Mouse (Mus musculus): ENCODE results near the gene Rab15. TPM values are rescaled to one million over a fixed set of nuclear protein-coding genes. Genes with fewer than 3 reads are reported as not detected.

Gene Rab15
- polyA plus RNA-seq, 1 experiment, result 0.89 TPM

GRCm38 (mm10) chr12:76837844-76838650 is 15.3 kb upstream of the Rab15 start:
- Histone ChIP-seq H3K36me3 (ENCODE audit: control insufficient read depth, insufficient read depth, low read length) (no peaks in the 10 kb centered on the region; the same call in 1 of the 2 replicates), H3K4me1 (ENCODE audit: control insufficient read depth, insufficient read depth, insufficient read length) (peaks cover 2% of the 10 kb centered on the region), H3K4me3 (ENCODE audit: extremely low read depth, insufficient read depth, insufficient read length) (peak overlapping the region; percentile 71), H3K27ac (ENCODE audit: insufficient read depth, low read length) (peak overlapping the region; percentile 81), H3K27me3 (ENCODE audit: control insufficient read depth, insufficient read depth, low read length) (no peaks in the 10 kb centered on the region)
- no peak for TF ChIP-seq CTCF (IDR thresholded peaks at IDR 0.05; ENCODE audit: extremely low read depth, insufficient read depth, insufficient read length, insufficient replicate concordance)
- peak; percentile 38; the same call in 1 of the 2 replicates for TF ChIP-seq POLR2A (IDR thresholded peaks at IDR 0.05; ENCODE audit: low read depth, low read length)
- DNase-seq (ENCODE audit: low read depth in 1 of 2, low spot score in 2 of 2), result no peak
- WGBS, result 12% methylated on average over 21 of the region's 21 CpGs

- Histone ChIP-seq H3K36me3 (ENCODE audit: control insufficient read depth, insufficient read depth, low read length) (no peaks in the 10 kb centered on the region), H3K27me3 (ENCODE audit: control insufficient read depth, insufficient read depth, low read length) (no peaks in the 10 kb centered on the region), H3K27ac (ENCODE audit: insufficient read depth, low read length) (peak overlapping the region; percentile 81), H3K4me1 (ENCODE audit: control insufficient read depth, insufficient read depth, insufficient read length) (peaks cover 2% of the 10 kb centered on the region), H3K4me3 (ENCODE audit: extremely low read depth, insufficient read depth, insufficient read length) (peak overlapping the region; percentile 71)
- TF ChIP-seq CTCF (IDR thresholded peaks at IDR 0.05; ENCODE audit: extremely low read depth, insufficient read depth, insufficient read length, insufficient replicate concordance) (peak; percentile 70; the same call in 1 of the 2 replicates), POLR2A (IDR thresholded peaks at IDR 0.05; ENCODE audit: low read depth, low read length) (0 out of 2 replicates have a peak, but pooled peaks have one; percentile 15)
- DNase-seq (ENCODE audit: low read depth in 1 of 2, low spot score in 2 of 2), result peak; percentile 95 to 98
- whole genome bisulfite sequencing, result under 1% methylated on average over 43 of the region's 43 CpGs
Measured at GRCm38 (mm10) chr12:76837101-76837843, 14.6 kb upstream of the Rab15 start.

DNA sequence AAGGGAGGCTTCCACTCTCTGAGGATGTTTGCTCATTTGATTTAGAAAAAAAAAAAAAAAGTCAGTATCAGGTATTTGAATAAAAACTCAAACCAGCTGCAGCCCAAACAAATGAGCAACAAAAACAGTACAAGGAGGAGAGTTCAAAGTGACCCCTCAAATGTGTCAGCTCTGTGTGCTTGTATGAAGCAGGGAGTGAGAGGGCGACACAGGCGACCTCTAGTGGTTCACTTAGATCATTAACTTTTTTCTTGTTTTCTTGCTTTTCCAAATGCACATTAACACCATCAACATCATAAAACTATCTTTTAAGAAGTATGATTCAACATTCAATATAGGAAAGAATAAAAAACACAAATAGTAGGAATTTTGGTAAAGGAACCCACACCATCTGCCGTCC is 10.0 kb upstream of the Rab15 start:
- TF ChIP-seq CTCF (IDR thresholded peaks at IDR 0.05; ENCODE audit: extremely low read depth, insufficient read depth, insufficient read length, insufficient replicate concordance) (peak; percentile 59; the same call in 1 of the 2 replicates), POLR2A (IDR thresholded peaks at IDR 0.05; ENCODE audit: low read depth, low read length) (no peak)
- H3K36me3 ChIP-seq (ENCODE audit: control insufficient read depth, insufficient read depth, low read length), result no peaks in the 10 kb centered on the region
- no peak overlapping the region for H3K27ac ChIP-seq (ENCODE audit: insufficient read depth, low read length)
- H3K4me3 ChIP-seq (ENCODE audit: extremely low read depth, insufficient read depth, insufficient read length), result no peak overlapping the region
- no peaks in the 10 kb centered on the region for H3K27me3 ChIP-seq (ENCODE audit: control insufficient read depth, insufficient read depth, low read length)
- WGBS, result 8% methylated on average over 3 of the region's 3 CpGs
- peak in 1 of 2 experiments; percentile 22 for DNase-seq (ENCODE audit: low read depth in 1 of 2, low spot score in 2 of 2)
- H3K4me1 ChIP-seq (ENCODE audit: control insufficient read depth, insufficient read depth, insufficient read length), result no peaks in the 10 kb centered on the region

GRCm38 (mm10) chr12:76825283-76825682 is 2.6 kb upstream of the Rab15 start:
- DNase-seq (ENCODE audit: low read depth in 1 of 2, low spot score in 2 of 2), result no peak
- TF ChIP-seq CTCF (IDR thresholded peaks at IDR 0.05; ENCODE audit: extremely low read depth, insufficient read depth, insufficient read length, insufficient replicate concordance) (no peak), POLR2A (IDR thresholded peaks at IDR 0.05; ENCODE audit: low read depth, low read length) (no peak)
- no peaks in the 10 kb centered on the region; the same call in 1 of the 2 replicates for H3K4me1 ChIP-seq (ENCODE audit: control insufficient read depth, insufficient read depth, insufficient read length)
- no peak overlapping the region for H3K27ac ChIP-seq (ENCODE audit: insufficient read depth, low read length)
- no peak overlapping the region for H3K4me3 ChIP-seq (ENCODE audit: extremely low read depth, insufficient read depth, insufficient read length)
- H3K36me3 ChIP-seq (ENCODE audit: control insufficient read depth, insufficient read depth, low read length), result no peaks in the 10 kb centered on the region
- 74% methylated on average over 4 of the region's 4 CpGs for WGBS
- peaks cover 7% of the 10 kb centered on the region for H3K27me3 ChIP-seq (ENCODE audit: control insufficient read depth, insufficient read depth, low read length)

DNA sequence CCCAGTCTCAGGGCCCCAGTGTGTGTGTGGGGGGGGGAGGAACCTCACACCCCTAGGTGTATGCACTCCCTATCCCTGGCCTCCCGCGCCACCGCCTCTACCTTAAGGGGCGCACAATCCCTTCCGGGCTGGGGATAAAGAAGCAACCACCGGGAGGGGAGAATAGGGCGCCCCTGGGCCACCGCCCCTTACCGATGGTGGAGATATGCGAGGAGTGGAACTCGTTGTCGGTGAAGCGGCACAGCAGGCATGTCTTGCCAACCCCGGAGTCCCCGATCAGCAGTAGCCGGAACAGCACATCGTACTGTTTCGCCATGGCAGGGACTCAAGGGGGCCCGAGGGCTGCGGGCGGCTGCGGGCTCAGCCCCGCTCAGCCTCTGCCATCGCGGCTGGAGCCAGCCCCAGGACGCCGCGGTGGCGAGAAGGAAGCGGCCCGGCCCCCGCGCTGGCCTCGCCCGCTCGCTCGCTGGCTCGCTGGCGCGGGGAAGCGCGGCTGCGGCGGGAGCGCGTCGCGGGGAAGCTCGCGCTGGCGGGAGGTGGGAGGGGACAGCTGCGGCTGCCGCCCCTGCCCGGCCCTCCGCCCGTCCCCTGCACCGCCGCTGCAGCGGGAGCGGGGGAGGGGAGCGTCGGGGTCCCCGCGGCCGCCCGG is 582 bp downstream of the Rab15 start:
- WGBS, result 3% methylated on average over 55 of the region's 66 CpGs
- Histone ChIP-seq H3K27ac (ENCODE audit: insufficient read depth, low read length) (no peak overlapping the region), H3K4me3 (ENCODE audit: extremely low read depth, insufficient read depth, insufficient read length) (peak overlapping the region; percentile 38; the same call in 1 of the 2 replicates), H3K36me3 (ENCODE audit: control insufficient read depth, insufficient read depth, low read length) (no peaks in the 10 kb centered on the region), H3K4me1 (ENCODE audit: control insufficient read depth, insufficient read depth, insufficient read length) (no peaks in the 10 kb centered on the region; the same call in 1 of the 2 replicates), H3K27me3 (ENCODE audit: control insufficient read depth, insufficient read depth, low read length) (peaks cover 7% of the 10 kb centered on the region)
- DNase-seq (ENCODE audit: low read depth in 1 of 2, low spot score in 2 of 2), result no peak
- no peak for TF ChIP-seq POLR2A (IDR thresholded peaks at IDR 0.05; ENCODE audit: low read depth, low read length)
- no peak for TF ChIP-seq CTCF (IDR thresholded peaks at IDR 0.05; ENCODE audit: extremely low read depth, insufficient read depth, insufficient read length, insufficient replicate concordance)

DNA sequence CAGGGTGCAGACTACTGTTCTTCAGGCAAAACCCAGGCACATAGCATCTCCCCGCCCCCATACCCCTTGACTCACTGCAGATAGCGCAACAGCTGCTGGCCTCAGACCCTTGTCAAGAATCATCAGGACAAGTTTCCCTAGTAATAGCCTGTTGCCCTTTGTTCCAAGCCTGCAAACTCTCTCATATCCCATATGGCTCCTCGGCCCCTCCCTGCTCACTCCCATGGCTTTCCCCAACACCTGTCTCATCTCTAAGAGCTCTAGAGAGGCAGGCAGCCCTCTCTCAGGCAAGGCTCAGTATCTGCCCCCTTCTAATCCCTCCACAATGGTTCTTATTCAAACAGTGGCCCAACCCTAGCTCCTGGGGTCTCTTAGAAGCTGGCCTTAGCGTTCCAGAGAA is 2.1 kb downstream of the Rab15 start:
- no peak for DNase-seq (ENCODE audit: low read depth in 1 of 2, low spot score in 2 of 2)
- H3K27me3 ChIP-seq (ENCODE audit: control insufficient read depth, insufficient read depth, low read length), result peaks cover 7% of the 10 kb centered on the region
- TF ChIP-seq CTCF (IDR thresholded peaks at IDR 0.05; ENCODE audit: extremely low read depth, insufficient read depth, insufficient read length, insufficient replicate concordance), result no peak
- TF ChIP-seq POLR2A (IDR thresholded peaks at IDR 0.05; ENCODE audit: low read depth, low read length), result no peak
- no peak overlapping the region for H3K27ac ChIP-seq (ENCODE audit: insufficient read depth, low read length)
- no peak overlapping the region for H3K4me3 ChIP-seq (ENCODE audit: extremely low read depth, insufficient read depth, insufficient read length)
- H3K4me1 ChIP-seq (ENCODE audit: control insufficient read depth, insufficient read depth, insufficient read length), result no peaks in the 10 kb centered on the region; the same call in 1 of the 2 replicates
- WGBS, result 83% methylated on average over 4 of the region's 4 CpGs
- H3K36me3 ChIP-seq (ENCODE audit: control insufficient read depth, insufficient read depth, low read length), result no peaks in the 10 kb centered on the region
